Mouse (Mus musculus): ENCODE measurements around the gene Blmh.

DNA sequence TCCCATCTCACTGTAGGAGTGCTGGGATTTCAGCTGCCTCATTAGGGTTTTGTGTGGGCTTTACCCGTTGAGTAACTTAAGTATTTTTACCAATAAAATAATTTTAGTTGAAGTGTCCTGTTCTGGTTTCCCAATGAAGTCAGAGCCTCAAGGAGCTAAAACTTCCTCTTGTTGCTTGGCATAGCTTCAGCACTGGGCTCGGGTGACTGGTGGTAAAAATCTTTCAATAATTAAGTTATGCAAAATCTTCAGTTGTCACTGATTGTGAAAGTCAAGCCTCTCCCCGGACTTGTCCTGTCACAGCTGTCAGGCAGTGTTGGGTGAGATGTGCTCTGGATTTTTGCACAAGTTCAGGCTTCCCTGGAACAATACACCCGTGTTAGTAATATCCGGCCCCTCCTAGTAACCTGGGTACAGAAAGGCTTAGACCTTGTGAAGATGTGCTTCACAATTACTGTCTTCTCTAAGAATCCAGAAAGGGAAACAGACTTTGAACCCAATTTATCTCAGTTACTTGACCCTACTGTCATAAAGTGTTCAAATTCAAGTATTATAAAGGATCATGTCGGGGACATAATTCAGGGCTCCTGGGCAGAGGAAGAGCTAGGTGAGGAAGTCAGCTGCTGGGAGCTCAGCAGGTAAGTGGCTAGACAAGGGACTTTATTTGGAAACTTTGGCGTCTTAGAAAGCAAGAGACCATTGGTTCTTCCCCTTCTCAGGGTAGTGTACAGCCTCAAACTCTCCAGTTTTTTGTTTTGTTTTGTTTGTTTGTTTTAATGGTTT lies 22.8 kb upstream of the Blmh start, which contains the start of gene Tmigd1:
- TF ChIP-seq POLR2A (IDR thresholded peaks at IDR 0.05; ENCODE audit: low read depth, low read length), result no peak
- no peak for TF ChIP-seq CTCF (IDR thresholded peaks at IDR 0.05; ENCODE audit: borderline replicate concordance, insufficient read depth, low read length)

Data from embryonic fibroblast, embryonic 13.5 days (primary cell).